Mouse (Mus musculus): ENCODE data around the gene Arl6ip5. TPM values are rescaled to one million over a fixed set of nuclear protein-coding genes. Genes with fewer than 3 reads are reported as not detected.
A peak's percentile ranks its signal among the peaks of the same experiment; 100 is the strongest.

The Arl6ip5 gene
- polyA plus RNA-seq, 1 experiment from 2014 or later, result 64.9 TPM

DNA sequence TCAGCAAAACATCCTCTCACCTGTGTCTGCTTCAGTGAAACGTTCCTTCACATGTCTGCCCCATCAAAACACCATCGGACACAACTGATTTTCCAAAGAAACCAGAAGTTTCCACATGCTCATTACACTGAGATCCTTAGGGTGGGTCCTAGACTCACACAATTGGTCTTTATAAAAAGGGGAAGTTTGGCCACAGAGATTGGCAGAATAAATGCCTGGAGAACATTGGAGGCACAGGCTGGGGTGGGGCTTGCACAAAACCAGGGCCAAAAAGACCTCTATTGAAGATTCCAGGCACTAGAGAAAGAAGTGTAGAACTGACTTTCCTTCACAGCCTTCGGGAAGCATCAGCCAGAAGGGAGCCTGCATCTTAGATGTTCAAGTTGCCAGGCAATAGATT, 63.3 kb downstream of the Arl6ip5 start:
- TF ChIP-seq CTCF (IDR thresholded peaks at IDR 0.05; ENCODE audit: low read depth), result no peak
- Histone ChIP-seq H3K27ac (no peak overlapping the region), H3K4me2 (ENCODE audit: low read length) (no peak overlapping the region), H3K4me1 (replicated peaks; ENCODE audit: insufficient read depth, low read length) (no peaks in the 10 kb centered on the region), H3K9me3 (replicated peaks; ENCODE audit: low read length) (no peaks in the 10 kb centered on the region), H3K27me3 (ENCODE audit: insufficient read depth, low read length) (no peaks in the 10 kb centered on the region), H3K9ac (ENCODE audit: low read depth, low read length) (no peak overlapping the region), H3K4me3 (replicated peaks; ENCODE audit: low read depth, low read length) (no peak overlapping the region), H3K36me3 (ENCODE audit: insufficient read depth, low read length) (no peaks in the 10 kb centered on the region)
- 68% methylated on average over 3 of the region's 3 CpGs for WGBS
- DNase-seq (ENCODE audit: low spot score), result no peak
- ATAC-seq (replicated peaks; ENCODE audit: low FRiP score, low read depth), result no peak

DNA sequence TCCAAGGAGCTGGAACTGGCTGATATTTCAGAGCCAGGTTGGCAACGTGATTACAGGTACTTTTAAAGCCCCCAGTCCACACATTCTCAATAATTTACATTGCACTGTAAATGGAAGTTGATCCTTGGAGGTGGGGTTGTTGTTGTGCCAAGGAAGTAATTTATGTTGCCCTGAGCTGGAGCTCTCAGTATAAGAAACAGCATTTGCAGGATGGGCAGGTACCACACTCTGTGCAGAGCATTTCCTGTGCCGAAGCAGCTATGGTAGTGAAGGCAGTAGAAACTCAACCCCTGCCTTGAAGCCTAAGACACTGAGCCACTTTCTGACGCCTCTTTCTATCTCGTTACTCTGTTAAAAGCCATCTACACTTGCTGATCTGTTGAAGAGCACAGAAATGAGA, 65.3 kb downstream of the Arl6ip5 start:
- ATAC-seq (replicated peaks; ENCODE audit: low FRiP score, low read depth), result no peak
- Histone ChIP-seq H3K4me3 (replicated peaks; ENCODE audit: low read depth, low read length) (no peak overlapping the region), H3K27me3 (ENCODE audit: insufficient read depth, low read length) (no peaks in the 10 kb centered on the region), H3K9ac (ENCODE audit: low read depth, low read length) (no peak overlapping the region), H3K36me3 (ENCODE audit: insufficient read depth, low read length) (no peaks in the 10 kb centered on the region), H3K4me1 (replicated peaks; ENCODE audit: insufficient read depth, low read length) (no peaks in the 10 kb centered on the region), H3K4me2 (ENCODE audit: low read length) (no peak overlapping the region), H3K9me3 (replicated peaks; ENCODE audit: low read length) (no peaks in the 10 kb centered on the region), H3K27ac (no peak overlapping the region)
- 38% methylated on average over 4 of the region's 4 CpGs for WGBS
- no peak for DNase-seq (ENCODE audit: low spot score)
- no peak for TF ChIP-seq CTCF (IDR thresholded peaks at IDR 0.05; ENCODE audit: low read depth)

DNA sequence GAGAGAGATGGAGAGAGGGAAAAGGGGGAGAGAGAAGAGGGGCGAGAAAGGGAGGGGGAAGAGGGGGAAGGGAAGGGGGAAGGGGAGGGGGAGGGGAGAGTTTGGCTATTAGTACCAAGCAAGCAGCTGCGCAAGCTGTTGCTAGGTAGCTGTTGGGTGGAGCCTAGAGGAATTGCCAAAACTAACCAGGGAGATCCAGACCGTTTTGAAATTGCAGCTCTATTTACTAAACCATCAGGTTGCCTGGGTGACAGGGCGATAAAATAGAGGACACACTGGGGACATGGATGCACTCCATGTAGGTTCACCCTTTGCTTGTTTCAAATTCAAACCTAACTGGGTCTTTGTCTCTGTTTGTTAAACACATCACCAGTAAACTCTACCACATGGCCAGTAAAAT, 65.9 kb downstream of the Arl6ip5 start:
- no peaks in the 10 kb centered on the region for H3K36me3 ChIP-seq (ENCODE audit: insufficient read depth, low read length)
- no peaks in the 10 kb centered on the region for H3K4me1 ChIP-seq (replicated peaks; ENCODE audit: insufficient read depth, low read length)
- no peak overlapping the region for H3K4me3 ChIP-seq (replicated peaks; ENCODE audit: low read depth, low read length)
- no peak overlapping the region for H3K9ac ChIP-seq (ENCODE audit: low read depth, low read length)
- ATAC-seq (replicated peaks; ENCODE audit: low FRiP score, low read depth) (no peak), DNase-seq (ENCODE audit: low spot score) (no peak)
- no peak overlapping the region for H3K27ac ChIP-seq
- no peak overlapping the region for H3K4me2 ChIP-seq (ENCODE audit: low read length)
- WGBS, result 43% methylated on average over 4 of the region's 4 CpGs
- TF ChIP-seq CTCF (IDR thresholded peaks at IDR 0.05; ENCODE audit: low read depth), result no peak
- H3K9me3 ChIP-seq (replicated peaks; ENCODE audit: low read length), result no peaks in the 10 kb centered on the region
- no peaks in the 10 kb centered on the region for H3K27me3 ChIP-seq (ENCODE audit: insufficient read depth, low read length)

DNA sequence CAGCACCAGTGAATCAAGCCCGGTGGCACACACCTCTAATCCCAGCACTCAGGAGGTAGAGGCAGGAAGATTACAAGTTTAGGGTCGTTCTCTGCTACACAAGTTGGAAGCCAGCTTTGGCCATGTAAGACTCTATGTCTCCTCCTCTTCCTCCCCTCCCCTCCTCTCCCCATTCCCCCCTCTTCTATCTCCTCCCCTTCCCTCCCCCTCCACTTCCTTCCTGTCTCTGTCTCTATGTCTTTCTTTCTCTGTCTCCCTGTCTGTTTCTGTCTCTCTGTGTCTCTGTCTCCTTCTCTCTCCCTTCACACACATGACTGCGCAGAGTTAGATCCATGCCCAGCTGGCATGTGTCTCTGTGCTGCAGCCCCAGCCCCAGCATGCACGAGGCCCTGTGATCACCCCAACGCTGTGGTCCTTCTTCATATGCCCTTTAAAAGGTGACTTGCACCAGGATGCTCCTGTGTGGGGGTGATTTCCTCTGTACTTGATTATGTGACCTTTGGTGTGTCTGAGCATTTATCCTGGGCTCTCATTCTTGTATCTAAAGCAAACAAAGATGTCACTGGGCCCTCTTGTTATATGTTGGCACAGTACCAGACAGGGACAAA, 66.5 kb downstream of the Arl6ip5 start:
- no peak overlapping the region for H3K9ac ChIP-seq (ENCODE audit: low read depth, low read length)
- H3K9me3 ChIP-seq (replicated peaks; ENCODE audit: low read length), result no peaks in the 10 kb centered on the region
- ATAC-seq (replicated peaks; ENCODE audit: low FRiP score, low read depth) (no peak), DNase-seq (ENCODE audit: low spot score) (no peak)
- no peaks in the 10 kb centered on the region for H3K27me3 ChIP-seq (ENCODE audit: insufficient read depth, low read length)
- WGBS, result 55% methylated on average over 5 of the region's 5 CpGs
- no peaks in the 10 kb centered on the region for H3K36me3 ChIP-seq (ENCODE audit: insufficient read depth, low read length)
- no peaks in the 10 kb centered on the region for H3K4me1 ChIP-seq (replicated peaks; ENCODE audit: insufficient read depth, low read length)
- no peak for TF ChIP-seq CTCF (IDR thresholded peaks at IDR 0.05; ENCODE audit: low read depth)
- H3K27ac ChIP-seq, result no peak overlapping the region
- H3K4me2 ChIP-seq (ENCODE audit: low read length), result no peak overlapping the region
- H3K4me3 ChIP-seq (replicated peaks; ENCODE audit: low read depth, low read length), result no peak overlapping the region

DNA sequence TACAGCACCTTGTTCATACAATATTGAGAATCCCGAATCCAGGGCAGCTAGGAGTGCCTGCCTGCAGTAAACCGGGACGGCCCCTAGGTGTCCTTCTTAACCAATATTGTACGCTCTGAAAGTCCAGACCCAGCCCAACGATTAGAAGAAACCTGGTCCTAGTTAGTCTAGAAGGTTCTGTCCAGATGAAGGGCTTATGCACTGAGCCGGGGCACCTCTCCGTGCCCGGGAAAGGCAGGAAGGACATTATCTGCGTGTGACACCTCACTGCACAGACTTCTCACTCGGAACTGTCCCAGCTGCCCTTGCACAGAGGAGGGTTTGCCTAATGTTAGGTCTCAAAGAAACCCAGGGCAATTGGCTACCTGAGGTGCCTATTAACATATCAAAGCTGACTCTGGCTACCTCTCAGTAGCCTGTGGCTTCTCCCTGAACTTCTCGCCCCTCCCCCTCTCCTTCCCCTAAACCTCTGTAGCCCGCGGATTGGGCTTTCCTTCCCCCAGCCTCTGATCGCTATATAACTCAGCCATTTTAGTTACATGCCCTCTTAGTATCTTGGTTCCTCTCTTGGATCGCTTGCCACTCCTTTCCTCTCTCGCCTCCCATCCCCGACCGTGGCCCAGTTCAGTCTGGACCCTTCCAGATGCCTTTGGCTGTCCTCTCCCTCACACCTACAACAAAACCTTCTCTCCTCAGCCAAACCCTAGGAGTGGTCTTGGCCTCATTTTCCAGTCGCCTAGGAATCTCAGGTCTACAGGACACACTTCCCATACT, 67.7 kb downstream of the Arl6ip5 start:
- Histone ChIP-seq H3K4me2 (ENCODE audit: low read length) (peak overlapping the region; percentile 52), H3K27me3 (ENCODE audit: insufficient read depth, low read length) (no peaks in the 10 kb centered on the region), H3K4me1 (replicated peaks; ENCODE audit: insufficient read depth, low read length) (no peaks in the 10 kb centered on the region), H3K9me3 (replicated peaks; ENCODE audit: low read length) (no peaks in the 10 kb centered on the region), H3K4me3 (replicated peaks; ENCODE audit: low read depth, low read length) (peak overlapping the region; percentile 11), H3K27ac (peak overlapping the region; percentile 42; the same call in 1 of the 2 replicates), H3K9ac (ENCODE audit: low read depth, low read length) (peak overlapping the region; percentile 4; the same call in 1 of the 2 replicates), H3K36me3 (ENCODE audit: insufficient read depth, low read length) (no peaks in the 10 kb centered on the region)
- WGBS, result 5% methylated on average over 19 of the region's 19 CpGs
- ATAC-seq (replicated peaks; ENCODE audit: low FRiP score, low read depth) (peak; percentile 80), DNase-seq (ENCODE audit: low spot score) (peak; percentile 94)
- TF ChIP-seq CTCF (IDR thresholded peaks at IDR 0.05; ENCODE audit: low read depth), result peak; percentile 90

DNA sequence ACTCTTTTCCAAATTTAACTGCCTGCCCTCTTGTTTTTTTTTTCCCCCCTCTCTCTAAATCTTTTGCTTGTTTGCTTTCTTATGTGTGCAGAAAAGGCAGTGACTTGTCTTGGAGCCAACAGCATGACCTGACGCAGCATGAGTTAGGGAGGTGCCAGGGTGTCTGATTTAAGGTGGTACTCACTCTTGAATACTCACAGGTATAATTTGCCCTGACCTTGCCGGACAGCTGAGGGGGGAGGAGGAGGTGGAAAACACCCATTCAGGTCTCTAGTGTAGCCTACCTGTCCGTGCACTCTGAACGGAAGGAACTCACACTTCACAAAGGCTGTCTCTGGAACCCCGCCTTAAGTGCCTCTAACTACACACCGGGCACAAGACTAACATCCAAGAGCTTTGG, 68.4 kb downstream of the Arl6ip5 start:
- no peaks in the 10 kb centered on the region for H3K9me3 ChIP-seq (replicated peaks; ENCODE audit: low read length)
- H3K4me1 ChIP-seq (replicated peaks; ENCODE audit: insufficient read depth, low read length), result no peaks in the 10 kb centered on the region
- H3K36me3 ChIP-seq (ENCODE audit: insufficient read depth, low read length), result no peaks in the 10 kb centered on the region
- no peak overlapping the region for H3K4me2 ChIP-seq (ENCODE audit: low read length)
- H3K4me3 ChIP-seq (replicated peaks; ENCODE audit: low read depth, low read length), result no peak overlapping the region
- WGBS, result 37% methylated on average over 6 of the region's 6 CpGs
- H3K27me3 ChIP-seq (ENCODE audit: insufficient read depth, low read length), result no peaks in the 10 kb centered on the region
- TF ChIP-seq CTCF (IDR thresholded peaks at IDR 0.05; ENCODE audit: low read depth), result no peak
- H3K9ac ChIP-seq (ENCODE audit: low read depth, low read length), result no peak overlapping the region
- DNase-seq (ENCODE audit: low spot score), result peak; percentile 15
- no peak overlapping the region; the same call in 1 of the 2 replicates for H3K27ac ChIP-seq
- ATAC-seq (replicated peaks; ENCODE audit: low FRiP score, low read depth), result no peak

Other genes with a start within 250 kb of the Arl6ip5 start
- 0.08 and 0.23 TPM in 2 replicates for gene Fam19a4, start 150.3 kb upstream of the Arl6ip5 start, polyA plus RNA-seq (2015; fragmentation: Nextera tagmentation; extraction: Ambion mirVana)
- gene Eogt, start 61.5 kb upstream of the Arl6ip5 start, polyA plus RNA-seq (2015; fragmentation: Nextera tagmentation; extraction: Ambion mirVana), result 12.8 and 14.4 TPM in 2 replicates
- 48.6 and 50.7 TPM in 2 replicates for gene Tmf1, start 31.6 kb upstream of the Arl6ip5 start, polyA plus RNA-seq (2015; fragmentation: Nextera tagmentation; extraction: Ambion mirVana)
- gene Uba3, start 5.0 kb upstream of the Arl6ip5 start, polyA plus RNA-seq (2015; fragmentation: Nextera tagmentation; extraction: Ambion mirVana), result 57.1 TPM in 2 replicates
- 0.31 and 0.36 TPM in 2 replicates for gene Lmod3, start 42.1 kb downstream of the Arl6ip5 start, polyA plus RNA-seq (2015; fragmentation: Nextera tagmentation; extraction: Ambion mirVana)

Measured in kidney, postnatal 0 days (tissue).